Mouse (Mus musculus) neural tube, embryonic 13.5 days (tissue): ENCODE data around the gene Ccnyl1. TPM values are rescaled to one million over a fixed set of nuclear protein-coding genes. Genes with fewer than 3 reads are reported as not detected.

Experiments
- ATAC-seq: fragments of 200-750 bp; cut with Nextera tagmentation; 2 replicates; pipeline ENCODE4 v1.8.0; 2017; ENCODE audit warnings: low read depth, mild to moderate bottlenecking, moderate TSS enrichment, moderate library complexity
- H3K27ac ChIP-seq: fragments of 300-500 bp; sonication (generic); replicated peaks from 2 replicates; pipeline ENCODE4 v1.5.1; 2015; ENCODE audit warnings: moderate library complexity, mild to moderate bottlenecking, inconsistent platforms
- H3K27me3 ChIP-seq: fragments of 300-500 bp; sonication (generic); 2 replicates; pipeline ENCODE4 v1.6.1; 2015; ENCODE audit warnings: mild to moderate bottlenecking, inconsistent platforms
- H3K36me3 ChIP-seq: fragments of 300-500 bp; sonication (generic); 2 replicates; pipeline ENCODE4 v1.6.1; 2015; ENCODE audit warnings: mild to moderate bottlenecking, inconsistent platforms
- H3K4me1 ChIP-seq: fragments of 300-500 bp; sonication (generic); replicated peaks from 2 replicates; pipeline ENCODE4 v1.6.1; 2015; ENCODE audit warnings: inconsistent platforms
- H3K4me2 ChIP-seq: fragments of 300-500 bp; sonication (generic); 2 replicates; pipeline ENCODE4 v1.6.1; 2015; ENCODE audit warnings: inconsistent platforms, mild to moderate bottlenecking, moderate library complexity
- H3K4me3 ChIP-seq: fragments of 300-500 bp; sonication (generic); 2 replicates; pipeline ENCODE4 v1.5.1; 2015; ENCODE audit warnings: mild to moderate bottlenecking, inconsistent platforms
- H3K9ac ChIP-seq: fragments of 300-500 bp; sonication (generic); 2 replicates; pipeline ENCODE4 v1.6.1; 2015; ENCODE audit warnings: moderate library complexity, mild to moderate bottlenecking, inconsistent platforms
- H3K9me3 ChIP-seq: fragments of 300-500 bp; sonication (generic); 2 replicates; pipeline ENCODE4 v1.6.1; 2016; ENCODE audit warnings: inconsistent platforms
- WGBS: fragments of 180-500 bp; shearing (Covaris S2); methylation state at CpG from one replicate; pipeline ENCODE4 v1.1.7; 2015; 5-methylcytosine and 5-hydroxymethylcytosine counted together
- polyA plus RNA-seq: library from polyadenylated mRNA; unstranded; fragments of >200 nt; fragmentation: Nextera tagmentation; extraction: Ambion mirVana; gene quantifications from 2 replicates; pipeline ENCODE4 v1.2.1, GENCODE M21; 2015

Gene Ccnyl1
- polyA plus RNA-seq, 1 experiment from 2014 or later = 3.2 TPM

DNA sequence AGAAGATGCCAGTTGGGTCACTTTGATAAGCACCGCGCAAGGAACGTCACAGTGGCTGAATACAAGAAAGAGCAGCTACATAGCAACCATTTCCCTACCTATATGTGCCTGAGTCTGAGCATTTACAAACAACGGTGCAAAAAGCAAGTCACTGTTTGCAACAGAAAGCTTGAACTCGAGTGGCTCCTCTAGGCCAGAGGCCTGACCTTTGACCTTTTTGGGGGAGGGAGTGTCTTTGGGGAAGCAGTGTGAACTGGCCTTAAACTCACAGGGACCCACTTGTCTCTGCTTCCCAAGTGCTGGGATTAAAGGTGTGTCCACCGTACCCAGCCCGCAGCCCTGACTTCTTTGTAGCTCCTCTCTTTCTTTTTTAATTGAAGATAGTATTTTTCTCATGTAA is 63.4 kb downstream of the Ccnyl1 start:
- no peak for ATAC-seq
- 83% methylated on average over 7 of the region's 7 CpGs for WGBS
- no peak overlapping the region for H3K27ac ChIP-seq

DNA sequence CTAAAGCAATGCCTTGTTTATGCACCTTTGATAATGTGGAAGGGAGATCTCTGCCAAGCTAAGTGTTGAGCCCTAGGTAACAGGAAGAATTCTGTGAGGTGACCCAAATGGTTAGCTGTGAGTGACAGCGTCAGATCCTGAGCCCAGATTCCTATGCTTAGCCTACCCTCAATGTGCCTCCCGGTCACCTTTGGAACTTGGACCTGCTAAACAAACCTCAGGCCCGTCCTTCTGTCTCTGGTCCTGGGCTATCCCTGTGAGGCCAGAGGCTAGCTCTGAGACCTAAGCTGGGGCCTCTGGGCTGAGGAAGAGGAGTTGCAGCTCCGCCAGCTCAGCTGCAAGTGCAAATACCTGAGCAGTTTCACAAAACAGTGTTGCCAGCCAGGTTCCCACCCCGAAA is 64.4 kb downstream of the Ccnyl1 start:
- Histone ChIP-seq H3K4me1 (no peaks in the 10 kb centered on the region), H3K9me3 (no peaks in the 10 kb centered on the region), H3K27ac (no peak overlapping the region), H3K4me2 (no peak overlapping the region), H3K27me3 (no peaks in the 10 kb centered on the region), H3K36me3 (no peaks in the 10 kb centered on the region), H3K9ac (no peak overlapping the region), H3K4me3 (no peak overlapping the region)
- no peak for ATAC-seq
- WGBS = 92% methylated on average over 5 of the region's 5 CpGs

More for the DNA sequence above, 63.4 kb downstream of the Ccnyl1 start:
- Histone ChIP-seq H3K9ac (no peak overlapping the region), H3K9me3 (no peaks in the 10 kb centered on the region), H3K36me3 (no peaks in the 10 kb centered on the region), H3K27me3 (no peaks in the 10 kb centered on the region; the same call in 1 of the 2 replicates), H3K4me2 (no peak overlapping the region), H3K4me1 (no peaks in the 10 kb centered on the region), H3K4me3 (no peak overlapping the region)

- Histone ChIP-seq H3K4me2 (no peak overlapping the region), H3K4me1 (no peaks in the 10 kb centered on the region), H3K4me3 (no peak overlapping the region), H3K36me3 (no peaks in the 10 kb centered on the region), H3K9me3 (no peaks in the 10 kb centered on the region), H3K27ac (no peak overlapping the region), H3K9ac (no peak overlapping the region), H3K27me3 (no peaks in the 10 kb centered on the region)
- ATAC-seq = no peak
- WGBS = 82% methylated on average over 7 of the region's 7 CpGs
Measured at GRCm38 (mm10) chr1:64755971-64756639, 65.8 kb downstream of the Ccnyl1 start.

DNA sequence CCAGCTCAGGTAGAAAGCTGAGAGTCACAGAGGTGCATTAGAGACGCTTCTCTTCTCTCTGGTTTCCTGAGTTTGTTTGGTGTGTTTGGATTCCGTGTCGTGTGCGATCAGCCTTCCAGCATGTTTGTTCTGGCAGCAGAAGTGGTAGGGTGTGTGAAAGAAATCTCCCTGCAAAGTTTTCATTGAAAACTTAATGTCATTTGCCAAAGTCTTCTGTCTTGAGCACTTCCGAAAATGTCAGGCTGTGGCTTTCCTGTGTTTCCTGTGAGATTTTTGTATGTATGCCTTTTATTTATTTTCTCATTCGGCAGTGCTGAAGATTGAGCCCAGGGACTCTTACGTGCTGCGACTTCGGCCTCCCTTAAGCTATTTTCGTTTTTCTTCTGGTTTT is 66.4 kb downstream of the Ccnyl1 start:
- no peaks in the 10 kb centered on the region for H3K36me3 ChIP-seq
- no peaks in the 10 kb centered on the region for H3K9me3 ChIP-seq
- H3K4me2 ChIP-seq = no peak overlapping the region
- ATAC-seq = no peak
- H3K9ac ChIP-seq = no peak overlapping the region
- H3K27ac ChIP-seq = no peak overlapping the region
- no peaks in the 10 kb centered on the region for H3K27me3 ChIP-seq
- H3K4me3 ChIP-seq = no peak overlapping the region
- WGBS = 74% methylated on average over 10 of the region's 10 CpGs
- no peaks in the 10 kb centered on the region for H3K4me1 ChIP-seq

- Histone ChIP-seq H3K36me3 (no peaks in the 10 kb centered on the region), H3K4me3 (no peak overlapping the region), H3K4me2 (no peak overlapping the region), H3K27me3 (no peaks in the 10 kb centered on the region), H3K4me1 (no peaks in the 10 kb centered on the region), H3K27ac (no peak overlapping the region), H3K9me3 (no peaks in the 10 kb centered on the region), H3K9ac (no peak overlapping the region)
- no peak for ATAC-seq
- WGBS = 38% methylated on average over 2 of the region's 2 CpGs
Measured at GRCm38 (mm10) chr1:64757254-64757653, 67.0 kb downstream of the Ccnyl1 start.

GRCm38 (mm10) chr1:64757766-64758165 is 67.5 kb downstream of the Ccnyl1 start:
- H3K4me3 ChIP-seq = no peak overlapping the region
- no peaks in the 10 kb centered on the region for H3K9me3 ChIP-seq
- H3K9ac ChIP-seq = no peak overlapping the region
- H3K4me2 ChIP-seq = no peak overlapping the region
- no peak overlapping the region for H3K27ac ChIP-seq
- WGBS = 87% methylated on average over 5 of the region's 5 CpGs
- no peaks in the 10 kb centered on the region for H3K4me1 ChIP-seq
- no peak for ATAC-seq
- no peaks in the 10 kb centered on the region for H3K27me3 ChIP-seq
- no peaks in the 10 kb centered on the region for H3K36me3 ChIP-seq

- Histone ChIP-seq H3K9ac (no peak overlapping the region), H3K36me3 (no peaks in the 10 kb centered on the region), H3K27me3 (no peaks in the 10 kb centered on the region), H3K4me3 (no peak overlapping the region), H3K4me1 (no peaks in the 10 kb centered on the region), H3K4me2 (no peak overlapping the region), H3K9me3 (no peaks in the 10 kb centered on the region), H3K27ac (no peak overlapping the region)
- ATAC-seq = no peak
- WGBS = 80% methylated on average over 4 of the region's 4 CpGs
Measured at GRCm38 (mm10) chr1:64761646-64762045, 71.4 kb downstream of the Ccnyl1 start.

DNA sequence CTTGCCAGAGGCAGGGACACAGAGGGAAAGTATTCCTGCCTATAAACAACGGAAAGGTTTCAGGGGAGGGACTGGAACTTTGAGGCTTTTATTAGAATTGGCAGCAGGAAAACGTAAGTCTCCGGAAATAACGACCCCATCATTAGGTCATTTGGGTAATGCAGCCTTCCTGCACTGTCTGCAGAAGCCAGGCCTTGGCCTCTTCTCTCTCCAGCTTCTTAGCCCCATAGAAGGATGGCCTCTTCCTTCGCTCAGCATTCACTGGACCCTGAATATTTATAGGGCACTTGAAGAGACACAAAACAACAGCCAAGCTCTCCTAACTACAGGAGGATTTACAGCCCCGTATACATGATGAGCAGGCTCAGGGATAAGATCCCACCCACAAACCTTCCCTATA is 79.9 kb downstream of the Ccnyl1 start:
- no peaks in the 10 kb centered on the region for H3K36me3 ChIP-seq
- no peak overlapping the region for H3K4me3 ChIP-seq
- no peaks in the 10 kb centered on the region for H3K27me3 ChIP-seq
- no peak overlapping the region for H3K27ac ChIP-seq
- H3K9ac ChIP-seq = no peak overlapping the region
- H3K4me1 ChIP-seq = no peaks in the 10 kb centered on the region; the same call in 1 of the 2 replicates
- H3K4me2 ChIP-seq = no peak overlapping the region
- no peaks in the 10 kb centered on the region for H3K9me3 ChIP-seq
- WGBS = 8% methylated on average over 6 of the region's 6 CpGs
- no peak for ATAC-seq

GRCm38 (mm10) chr1:64773305-64773704 is 83.0 kb downstream of the Ccnyl1 start:
- H3K4me2 ChIP-seq = no peak overlapping the region
- no peak overlapping the region for H3K4me3 ChIP-seq
- no peak overlapping the region for H3K27ac ChIP-seq
- no peaks in the 10 kb centered on the region for H3K9me3 ChIP-seq
- H3K9ac ChIP-seq = no peak overlapping the region
- no peak for ATAC-seq
- H3K27me3 ChIP-seq = no peaks in the 10 kb centered on the region; the same call in 1 of the 2 replicates
- H3K4me1 ChIP-seq = no peaks in the 10 kb centered on the region; the same call in 1 of the 2 replicates
- no peaks in the 10 kb centered on the region for H3K36me3 ChIP-seq
- 84% methylated on average over 4 of the region's 4 CpGs for WGBS

Other genes starting within 250 kb of the Ccnyl1 start
- gene Creb1, start 157.8 kb upstream of the Ccnyl1 start, polyA plus RNA-seq = 32.0 and 39.2 TPM in 2 replicates
- 15.6 and 20.4 TPM in 2 replicates for gene Mettl21a, start 73.2 kb upstream of the Ccnyl1 start, polyA plus RNA-seq
- gene Fzd5, start 47.3 kb downstream of the Ccnyl1 start, polyA plus RNA-seq = 0.20 and 0.21 TPM in 2 replicates